Mouse (Mus musculus): ENCODE data around the gene Zfp462.

DNA sequence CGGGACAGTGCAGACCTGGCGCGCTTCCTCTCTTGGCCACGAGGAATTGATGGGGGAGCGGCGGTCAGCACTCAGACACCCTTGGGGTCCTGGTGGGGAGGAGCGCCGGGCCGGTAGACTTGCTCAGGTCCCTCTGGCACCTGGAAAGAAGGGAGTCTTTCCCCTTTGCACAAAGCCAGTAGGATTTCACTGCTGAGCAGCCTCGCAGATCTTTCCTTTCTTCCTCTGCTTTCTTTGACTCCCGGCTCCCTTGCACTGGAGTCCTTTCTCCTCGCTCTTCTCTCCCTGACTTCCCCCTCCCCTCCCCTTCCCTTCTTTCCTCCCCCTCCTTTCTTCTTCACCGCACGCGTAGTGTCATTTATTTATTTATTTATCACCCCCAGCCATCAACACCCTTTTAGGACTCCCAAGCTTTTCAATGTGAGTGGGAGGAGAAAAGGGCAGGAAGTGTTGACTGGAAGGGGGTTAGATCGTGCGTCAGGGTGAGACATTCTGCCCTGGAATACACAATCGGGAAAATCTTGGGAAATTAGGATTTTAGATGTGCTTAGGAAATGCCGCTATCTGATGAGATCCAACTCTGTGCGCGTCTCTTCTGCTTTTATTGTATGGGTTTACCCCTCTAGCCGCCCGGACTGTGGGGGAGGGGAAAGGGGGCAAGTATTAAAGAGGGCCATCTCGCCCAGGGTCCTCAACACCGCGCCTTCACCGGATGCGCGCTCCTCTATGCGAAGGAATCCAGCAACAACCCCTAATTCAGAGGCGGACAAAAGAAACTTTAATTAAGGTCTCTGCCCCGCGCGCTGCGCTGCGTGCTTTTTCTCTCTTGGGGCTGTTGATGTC lies 976 bp downstream of the Zfp462 start:
- TF ChIP-seq CTCF (IDR thresholded peaks at IDR 0.05; ENCODE audit: low read depth) (no peak), EP300 (IDR thresholded peaks at IDR 0.05; ENCODE audit: low read depth) (no peak)
